Mouse (Mus musculus) embryonic facial prominence, embryonic 10.5 days (tissue): ENCODE measurements around the gene Ifnar2. TPM values are rescaled to one million over a fixed set of nuclear protein-coding genes. Genes with fewer than 3 reads are reported as not detected.

Source experiments
- DNase-seq: peaks from one replicate; pipeline ENCODE4 v3.0.0-alpha.2; 2017; ENCODE audit warnings: low spot score
- H3K27ac ChIP-seq: fragments of 300-500 bp; sonication (generic); replicated peaks from 2 replicates; pipeline ENCODE4 v1.5.1; 2016; ENCODE audit warnings: mild to moderate bottlenecking
- H3K27me3 ChIP-seq: fragments of 300-500 bp; sonication (generic); replicated peaks from 2 replicates; pipeline ENCODE4 v1.6.1; 2016; ENCODE audit warnings: low read depth, mild to moderate bottlenecking; ENCODE audit not compliant: poor library complexity, severe bottlenecking
- H3K36me3 ChIP-seq: fragments of 300-500 bp; sonication (generic); replicated peaks from 2 replicates; pipeline ENCODE4 v1.6.1; 2016; ENCODE audit warnings: mild to moderate bottlenecking, moderate library complexity
- H3K4me1 ChIP-seq: fragments of 300-500 bp; sonication (generic); 2 replicates; pipeline ENCODE4 v1.6.1; 2016
- H3K4me3 ChIP-seq: fragments of 300-500 bp; sonication (generic); 2 replicates; pipeline ENCODE4 v1.5.1; 2016; ENCODE audit warnings: mild to moderate bottlenecking, moderate library complexity
- H3K9me3 ChIP-seq: fragments of 300-500 bp; sonication (generic); 2 replicates; pipeline ENCODE4 v1.6.1; 2016; ENCODE audit warnings: mild to moderate bottlenecking
- WGBS: fragments of 180-500 bp; shearing (Covaris S2); methylation state at CpG from one replicate; pipeline ENCODE4 v1.1.7; 2016; 5-methylcytosine and 5-hydroxymethylcytosine counted together
- polyA plus RNA-seq: library from polyadenylated mRNA; unstranded; fragments of >200 nt; fragmentation: Nextera tagmentation; extraction: Ambion mirVana; gene quantifications from 2 replicates; pipeline ENCODE4 v1.2.1, GENCODE M21; 2016

Gene Ifnar2
- 29.7 and 31.0 TPM in 2 replicates for polyA plus RNA-seq

DNA sequence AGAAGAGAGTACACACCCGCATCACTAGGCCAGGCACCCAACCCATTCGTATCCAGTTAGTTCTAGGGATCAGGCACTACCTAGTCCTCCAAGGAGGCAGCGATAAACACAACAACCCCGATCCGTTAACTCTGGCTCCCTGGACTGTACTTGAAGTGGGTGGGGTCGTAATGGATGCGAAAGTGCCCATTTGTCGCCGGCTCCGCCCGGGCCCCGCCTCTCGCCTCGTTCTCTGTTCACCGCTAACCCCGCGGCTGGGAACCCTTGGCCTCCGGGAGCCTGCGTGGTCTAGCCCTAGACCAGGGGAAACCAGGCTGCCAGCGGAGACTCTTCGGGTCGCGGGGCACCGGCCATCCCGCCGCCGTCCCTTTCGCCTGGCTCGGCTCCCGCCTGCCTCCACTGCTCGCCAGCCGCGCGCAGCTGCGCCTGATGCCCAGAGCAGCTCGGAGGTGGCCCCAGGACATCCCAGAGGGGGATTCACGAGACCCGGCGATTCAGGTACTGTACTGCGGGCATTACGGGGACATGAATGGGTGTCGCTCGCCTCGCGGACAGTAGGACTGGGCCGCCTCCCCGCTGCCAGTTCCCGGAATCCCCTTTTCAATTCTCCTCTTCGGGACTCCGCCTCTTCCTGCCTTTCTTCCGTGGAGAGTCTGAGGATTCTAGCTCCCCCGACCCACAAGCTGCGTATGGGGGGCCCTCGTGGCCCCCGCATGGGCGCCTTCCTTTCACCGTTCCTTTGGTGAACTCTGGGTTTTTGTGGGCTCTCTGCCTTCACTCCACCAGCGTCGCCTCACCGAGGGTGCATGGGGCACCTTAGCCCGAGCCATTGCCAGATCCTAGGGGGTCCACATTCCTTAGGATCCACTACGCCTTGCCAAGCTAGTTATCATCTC lies at the start of gene Ifnar2:
TSS of gene Ifnar2 (plus strand) at position 207 of the 896 bp plus-strand sequence.
- peaks cover 23% of the 10 kb centered on the region for H3K4me1 ChIP-seq
- under 1% methylated on average over 62 of the region's 62 CpGs for WGBS
- H3K27ac ChIP-seq: peak within 1 kb of the TSS; percentile 97
- 0 out of 2 replicates have a peak, but pooled peaks cover 2% of the 10 kb centered on the region for H3K9me3 ChIP-seq
- DNase-seq: peak; percentile 85
- H3K36me3 ChIP-seq: peaks cover 26% of the 10 kb centered on the region
- no peaks in the 10 kb centered on the region for H3K27me3 ChIP-seq
- peak within 1 kb of the TSS; percentile 89 for H3K4me3 ChIP-seq

GRCm38 (mm10) chr16:91327605-91328004 lies 45.0 kb upstream of the Ifnar2 start:
- H3K27me3 ChIP-seq: peaks cover 36% of the 10 kb centered on the region
- DNase-seq: no peak
- WGBS: 68% methylated on average over 7 of the region's 7 CpGs

GRCm38 (mm10) chr16:91328922-91329321 lies 43.7 kb upstream of the Ifnar2 start:
- H3K9me3 ChIP-seq: no peaks in the 10 kb centered on the region
- WGBS: 83% methylated on average over 19 of the region's 19 CpGs
- no peak overlapping the region for H3K27ac ChIP-seq
- DNase-seq: no peak
- peaks cover 11% of the 10 kb centered on the region; the same call in 1 of the 2 replicates for H3K4me1 ChIP-seq
- no peak overlapping the region for H3K4me3 ChIP-seq
- H3K36me3 ChIP-seq: no peaks in the 10 kb centered on the region
- H3K27me3 ChIP-seq: peaks cover 44% of the 10 kb centered on the region

More at GRCm38 (mm10) chr16:91327605-91328004, 45.0 kb upstream of the Ifnar2 start:
- Histone ChIP-seq H3K27ac (no peak overlapping the region), H3K4me1 (peaks cover 8% of the 10 kb centered on the region; the same call in 1 of the 2 replicates), H3K4me3 (no peak overlapping the region), H3K9me3 (no peaks in the 10 kb centered on the region), H3K36me3 (no peaks in the 10 kb centered on the region)

DNA sequence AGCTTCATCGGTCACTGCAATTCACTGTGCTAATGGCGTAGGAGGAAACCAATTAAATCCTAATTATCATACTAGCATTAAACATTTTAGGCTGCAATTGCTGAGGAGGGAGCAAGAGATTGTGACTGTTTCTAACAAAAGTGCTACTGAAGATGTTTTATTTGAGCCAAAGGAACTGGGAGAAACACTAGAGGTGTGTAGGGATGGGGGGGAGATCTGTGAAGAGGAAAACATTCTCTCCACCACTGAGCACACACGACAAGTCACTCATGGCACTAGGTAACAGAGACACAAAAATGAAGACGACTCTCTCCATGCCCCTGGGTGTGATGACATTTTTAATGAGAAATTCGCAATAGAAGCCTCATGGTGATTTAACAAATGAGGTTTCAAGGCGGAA lies 42.1 kb upstream of the Ifnar2 start:
- WGBS: 83% methylated on average over 6 of the region's 6 CpGs

DNA sequence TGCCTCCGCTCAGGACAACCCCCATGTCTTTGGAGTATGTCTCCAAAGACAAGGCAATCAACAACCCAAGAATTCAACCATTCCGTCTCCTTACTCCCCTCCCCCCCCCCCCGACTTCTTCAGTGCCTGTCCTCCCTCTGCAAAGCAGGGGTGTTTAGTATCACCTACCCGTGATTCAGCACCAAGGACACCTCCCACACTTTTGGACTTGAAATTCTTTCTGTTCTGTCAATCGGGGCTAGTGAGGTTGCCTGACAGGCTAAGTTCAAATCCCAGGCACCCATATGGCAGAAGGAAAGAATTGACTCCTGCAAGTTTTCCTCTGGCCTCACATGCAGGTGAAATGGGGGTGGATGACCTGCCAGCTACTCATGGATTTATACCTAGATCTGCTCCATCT lies 41.4 kb upstream of the Ifnar2 start:
- no peaks in the 10 kb centered on the region for H3K9me3 ChIP-seq
- 39% methylated on average over 5 of the region's 5 CpGs for WGBS
- H3K27me3 ChIP-seq: peaks cover 38% of the 10 kb centered on the region
- no peaks in the 10 kb centered on the region for H3K36me3 ChIP-seq
- H3K4me3 ChIP-seq: no peak overlapping the region
- DNase-seq: peak; percentile 52
- H3K4me1 ChIP-seq: peaks cover 13% of the 10 kb centered on the region; the same call in 1 of the 2 replicates
- H3K27ac ChIP-seq: no peak overlapping the region

More for the DNA sequence above, 42.1 kb upstream of the Ifnar2 start:
- Histone ChIP-seq H3K27ac (no peak overlapping the region), H3K4me1 (peaks cover 13% of the 10 kb centered on the region; the same call in 1 of the 2 replicates), H3K9me3 (no peaks in the 10 kb centered on the region), H3K27me3 (peaks cover 41% of the 10 kb centered on the region), H3K36me3 (no peaks in the 10 kb centered on the region), H3K4me3 (no peak overlapping the region)
- no peak for DNase-seq

- Histone ChIP-seq H3K9me3 (no peaks in the 10 kb centered on the region), H3K4me3 (no peak overlapping the region), H3K27me3 (peaks cover 40% of the 10 kb centered on the region), H3K36me3 (no peaks in the 10 kb centered on the region), H3K27ac (no peak overlapping the region), H3K4me1 (peaks cover 13% of the 10 kb centered on the region)
- peak; percentile 39 for DNase-seq
- 54% methylated on average over 7 of the region's 7 CpGs for WGBS
Observed at GRCm38 (mm10) chr16:91332880-91333279, 39.7 kb upstream of the Ifnar2 start.

GRCm38 (mm10) chr16:91334190-91334893 lies 38.2 kb upstream of the Ifnar2 start:
- WGBS: 29% methylated on average over 10 of the region's 10 CpGs
- Histone ChIP-seq H3K9me3 (no peaks in the 10 kb centered on the region), H3K27ac (no peak overlapping the region), H3K4me3 (no peak overlapping the region), H3K27me3 (peaks cover 28% of the 10 kb centered on the region; the same call in 1 of the 2 replicates), H3K36me3 (no peaks in the 10 kb centered on the region), H3K4me1 (peaks cover 13% of the 10 kb centered on the region)
- peak; percentile 42 for DNase-seq

DNA sequence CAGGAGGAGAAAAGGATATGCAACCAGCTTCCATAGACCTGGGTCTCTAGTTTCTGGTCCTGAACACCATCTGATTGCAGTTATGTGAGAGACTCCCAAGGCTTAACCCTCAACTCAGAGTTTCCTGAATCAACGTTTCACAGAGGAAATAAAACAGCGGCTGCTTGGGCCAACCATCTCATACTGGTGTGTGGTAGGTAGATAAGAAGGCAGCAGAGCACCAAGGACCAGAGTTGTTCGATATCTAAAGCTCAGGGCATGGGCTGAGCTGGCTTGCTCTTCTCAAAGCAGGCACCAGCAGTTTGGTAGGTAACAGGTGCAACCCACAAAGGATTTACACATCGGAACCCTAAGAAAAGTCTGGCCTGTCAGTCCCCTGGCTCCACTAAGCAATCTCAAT lies 35.8 kb upstream of the Ifnar2 start:
- no peaks in the 10 kb centered on the region for H3K9me3 ChIP-seq
- H3K27ac ChIP-seq: no peak overlapping the region
- peaks cover 22% of the 10 kb centered on the region for H3K27me3 ChIP-seq

GRCm38 (mm10) chr16:91337480-91337879 lies 35.1 kb upstream of the Ifnar2 start:
- Histone ChIP-seq H3K4me3 (no peak overlapping the region), H3K27ac (peak overlapping the region; percentile 30; the same call in 1 of the 2 replicates), H3K36me3 (no peaks in the 10 kb centered on the region), H3K27me3 (peaks cover 19% of the 10 kb centered on the region), H3K9me3 (no peaks in the 10 kb centered on the region), H3K4me1 (peaks cover 13% of the 10 kb centered on the region)
- WGBS: 60% methylated on average over 5 of the region's 5 CpGs
- no peak for DNase-seq

More for the DNA sequence above, 35.8 kb upstream of the Ifnar2 start:
- Histone ChIP-seq H3K36me3 (no peaks in the 10 kb centered on the region), H3K4me3 (no peak overlapping the region), H3K4me1 (peaks cover 13% of the 10 kb centered on the region)
- WGBS: 89% methylated on average over 4 of the region's 4 CpGs
- DNase-seq: no peak

- Histone ChIP-seq H3K36me3 (no peaks in the 10 kb centered on the region), H3K27ac (no peak overlapping the region), H3K27me3 (peaks cover 34% of the 10 kb centered on the region), H3K4me3 (no peak overlapping the region), H3K9me3 (no peaks in the 10 kb centered on the region), H3K4me1 (no peaks in the 10 kb centered on the region)
- DNase-seq: no peak
- WGBS: 75% methylated on average over 9 of the region's 9 CpGs
Observed at GRCm38 (mm10) chr16:91346491-91346890, 26.1 kb upstream of the Ifnar2 start.

DNA sequence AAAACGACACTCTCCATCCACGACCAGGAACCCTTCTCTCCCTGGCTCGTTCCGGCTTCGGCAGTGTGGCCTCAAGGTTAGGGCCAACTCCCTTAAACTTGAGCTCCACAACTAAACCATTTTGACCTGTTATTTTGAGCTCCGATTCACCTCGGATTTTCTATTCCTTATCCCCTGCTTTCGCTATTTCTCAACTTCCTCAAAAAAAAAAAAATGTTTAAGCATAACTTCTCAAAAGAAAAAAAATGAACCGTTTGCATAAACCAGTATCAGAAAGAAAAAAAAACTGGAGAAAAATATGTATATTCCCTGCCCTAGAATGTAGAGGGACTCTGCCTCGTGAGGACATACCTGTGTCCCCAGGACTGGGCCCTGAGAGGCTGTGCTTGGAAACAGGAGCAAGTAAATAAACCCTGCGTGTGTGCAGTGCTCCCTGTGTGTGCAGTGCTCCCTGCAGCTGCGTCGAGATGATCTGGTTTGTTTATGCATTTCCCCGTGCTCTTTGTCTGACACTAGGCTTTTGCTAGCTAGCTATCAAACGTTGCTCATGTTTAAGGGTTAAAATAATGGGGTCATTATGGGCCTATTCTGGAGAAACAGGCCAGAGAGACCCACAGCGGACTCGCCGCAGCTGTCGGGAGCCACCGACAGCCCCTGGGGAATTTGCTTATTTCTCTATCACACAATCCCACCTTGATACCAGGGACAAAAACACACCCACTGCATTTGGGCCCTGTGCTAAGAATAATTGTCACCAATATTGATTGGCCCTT lies 24.9 kb upstream of the Ifnar2 start:
- no peak overlapping the region for H3K27ac ChIP-seq
- no peaks in the 10 kb centered on the region for H3K36me3 ChIP-seq
- no peaks in the 10 kb centered on the region for H3K9me3 ChIP-seq
- H3K27me3 ChIP-seq: peaks cover 42% of the 10 kb centered on the region
- H3K4me3 ChIP-seq: no peak overlapping the region
- no peaks in the 10 kb centered on the region for H3K4me1 ChIP-seq
- 73% methylated on average over 20 of the region's 20 CpGs for WGBS
- DNase-seq: no peak

GRCm38 (mm10) chr16:91348264-91348565 lies 24.4 kb upstream of the Ifnar2 start:
- H3K27ac ChIP-seq: no peak overlapping the region
- 84% methylated on average over 14 of the region's 14 CpGs for WGBS
- H3K27me3 ChIP-seq: peaks cover 48% of the 10 kb centered on the region

More at GRCm38 (mm10) chr16:91348264-91348565, 24.4 kb upstream of the Ifnar2 start:
- Histone ChIP-seq H3K4me3 (no peak overlapping the region), H3K9me3 (no peaks in the 10 kb centered on the region), H3K4me1 (no peaks in the 10 kb centered on the region), H3K36me3 (no peaks in the 10 kb centered on the region)
- DNase-seq: no peak
